Mouse (Mus musculus) spleen, postnatal 14 days (tissue): ENCODE results near the gene Nfam1.

Experiments
- DNase-seq, 2 experiments: peaks; one replicate each; pipeline ENCODE4 v3.0.0; 2021 to 2022; ENCODE audit warnings: low spot score in 2 of 2

Gene Nfam1

GRCm38 (mm10) chr15:82960786-82961561 is 72.1 kb downstream of the Nfam1 start:
- no peak for DNase-seq

- DNase-seq: no peak
Observed at GRCm38 (mm10) chr15:82959151-82959550, 74.0 kb downstream of the Nfam1 start.

GRCm38 (mm10) chr15:82958253-82958701 is 74.8 kb downstream of the Nfam1 start:
- DNase-seq: no peak

GRCm38 (mm10) chr15:82956721-82957120 is 76.4 kb downstream of the Nfam1 start:
- no peak for DNase-seq

- DNase-seq: no peak
Observed at GRCm38 (mm10) chr15:82956310-82956709, 76.8 kb downstream of the Nfam1 start.

DNA sequence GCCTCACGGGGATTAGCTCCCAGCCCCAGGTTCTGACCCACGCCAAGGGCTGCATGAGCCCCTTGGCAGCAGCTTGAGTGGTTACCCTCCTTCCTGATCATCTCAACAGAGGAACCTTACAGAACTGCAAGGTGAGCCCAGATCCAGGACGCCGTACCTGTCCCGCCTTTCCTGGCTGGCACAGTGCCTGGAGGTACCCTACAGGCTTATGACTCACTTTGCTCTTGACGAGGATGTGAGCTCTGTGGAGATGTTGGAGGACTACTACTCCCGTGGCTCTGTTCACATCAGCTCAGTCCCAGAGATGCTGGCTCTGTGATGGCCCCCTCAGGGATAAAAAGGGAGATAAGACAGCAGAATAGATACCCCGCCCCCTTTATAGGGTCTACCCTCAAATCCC is 77.8 kb downstream of the Nfam1 start:
- no peak for DNase-seq

DNA sequence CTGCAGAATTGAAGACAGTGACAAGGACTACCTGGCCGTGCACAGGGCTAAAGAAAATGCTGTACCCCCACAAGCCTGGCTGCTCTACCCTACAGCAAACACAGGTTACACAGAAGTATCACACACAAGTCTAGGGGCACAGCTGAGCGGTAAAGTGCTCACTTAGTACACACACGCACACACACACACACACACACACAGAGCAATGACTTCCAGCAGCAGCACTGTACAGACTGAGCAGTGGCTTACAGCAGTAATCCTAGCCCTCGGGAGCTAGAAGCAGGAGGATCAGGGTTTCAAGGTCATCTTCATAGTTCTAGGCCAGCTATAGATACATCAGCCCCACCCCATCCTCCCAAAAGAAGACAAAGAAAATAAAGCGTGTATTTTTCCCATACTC is 79.1 kb downstream of the Nfam1 start:
- DNase-seq: no peak

DNA sequence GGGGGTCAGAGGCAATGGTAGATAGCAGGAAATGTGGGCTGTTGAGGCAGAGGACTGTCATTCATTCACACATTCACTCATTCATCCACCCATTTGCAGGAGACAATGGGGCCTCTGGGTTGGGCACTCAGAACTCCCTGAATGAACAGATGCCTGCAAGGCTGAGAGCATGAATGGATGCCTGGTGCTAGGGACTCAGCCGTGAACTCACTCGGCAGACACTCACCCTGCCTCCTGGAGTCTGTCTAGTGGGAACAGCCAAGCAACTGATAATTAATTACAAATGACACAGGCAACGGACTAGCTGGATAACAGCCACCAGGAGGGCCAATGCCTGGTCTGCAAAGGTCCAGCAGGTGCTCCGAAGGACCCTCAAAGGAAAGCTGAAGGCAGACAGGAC is 80.0 kb downstream of the Nfam1 start:
- DNase-seq: no peak

- DNase-seq: no peak
Observed at GRCm38 (mm10) chr15:82952292-82952705, 80.8 kb downstream of the Nfam1 start.

- no peak for DNase-seq
Observed at GRCm38 (mm10) chr15:82950246-82950645, 82.9 kb downstream of the Nfam1 start.

GRCm38 (mm10) chr15:82947431-82947830 is 85.7 kb downstream of the Nfam1 start:
- no peak for DNase-seq

- DNase-seq: no peak
Observed at GRCm38 (mm10) chr15:82944479-82945195, 88.5 kb downstream of the Nfam1 start.
